Mouse (Mus musculus) T-helper 2 cell (primary cell): ENCODE measurements around the gene Yars.

Experiments used
- in situ Hi-C: fragments of 300-600 bp; cut with MboI, MseI; formaldehyde crosslinking; loops from one replicate; pipeline ENCODE4 v1.15.1; 2025; ENCODE audit warnings: high pct_unique_total_duplicates

Gene Yars

DNA sequence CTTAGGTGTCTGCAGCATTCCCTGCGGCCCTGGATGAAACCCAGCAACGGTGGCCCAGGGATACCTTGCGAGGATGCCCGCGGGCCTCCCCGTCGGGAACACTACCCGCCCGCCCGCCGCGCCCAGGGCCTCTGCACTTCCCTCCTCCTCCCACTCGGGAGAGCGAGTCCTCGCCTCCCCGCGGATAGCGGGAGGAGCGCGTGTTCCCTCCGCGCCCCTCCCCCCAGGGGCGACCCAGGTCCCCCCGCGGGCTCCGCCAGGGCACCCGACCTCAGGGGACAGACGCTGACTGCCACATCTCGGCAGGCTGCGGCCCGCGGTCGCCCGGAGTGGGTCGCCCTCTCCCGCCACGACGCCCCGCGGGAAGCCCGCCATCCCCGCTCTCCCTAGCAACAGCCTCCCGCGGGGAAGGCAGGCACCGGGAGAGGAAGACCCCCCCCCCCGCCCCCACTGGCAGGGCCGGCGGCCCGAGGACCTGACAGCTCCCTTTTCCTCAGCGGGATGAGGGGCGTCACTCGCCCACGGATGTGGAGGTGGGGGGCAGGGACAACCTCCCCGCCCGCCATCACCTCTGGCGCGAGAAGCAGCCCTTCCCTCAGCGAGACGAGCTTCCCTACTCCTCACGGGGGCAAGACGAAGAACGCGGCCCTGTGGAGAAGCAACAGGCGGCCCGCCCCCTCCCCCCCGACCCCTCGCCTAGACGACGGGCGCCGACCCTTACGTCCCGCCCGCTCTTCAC is 588 bp upstream of the Yars start:
- in situ Hi-C loops: no loop called here

DNA sequence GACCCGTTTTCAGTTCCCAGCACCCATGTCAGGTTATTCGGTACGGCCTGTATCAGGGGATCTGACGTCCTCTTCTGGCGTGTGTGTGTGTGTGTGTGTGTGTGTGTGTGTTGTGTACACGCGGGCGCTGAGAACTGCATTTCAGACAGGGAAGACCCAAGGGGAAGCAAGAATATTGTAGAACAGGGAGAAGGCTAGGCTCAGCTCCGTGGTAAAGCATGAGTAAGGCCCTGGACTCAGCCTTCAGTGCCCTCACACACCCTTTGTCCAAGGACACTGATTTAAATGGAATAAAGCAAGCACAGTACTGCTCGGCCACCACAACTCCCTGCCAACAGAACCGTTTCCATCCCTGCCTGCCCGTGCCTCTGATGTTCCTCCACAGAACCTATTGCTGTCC is 978 bp downstream of the Yars start:
- in situ Hi-C loops: loop anchor here (10.0 kb wide), 1 partner anchor 404 kb away; no protein-coding TSS in a partner anchor

GRCm38 (mm10) chr4:129191691-129192090 is 2.1 kb downstream of the Yars start:
- in situ Hi-C loops: loop anchor here (10.0 kb wide), 1 partner anchor 403 kb away; no protein-coding TSS in a partner anchor

DNA sequence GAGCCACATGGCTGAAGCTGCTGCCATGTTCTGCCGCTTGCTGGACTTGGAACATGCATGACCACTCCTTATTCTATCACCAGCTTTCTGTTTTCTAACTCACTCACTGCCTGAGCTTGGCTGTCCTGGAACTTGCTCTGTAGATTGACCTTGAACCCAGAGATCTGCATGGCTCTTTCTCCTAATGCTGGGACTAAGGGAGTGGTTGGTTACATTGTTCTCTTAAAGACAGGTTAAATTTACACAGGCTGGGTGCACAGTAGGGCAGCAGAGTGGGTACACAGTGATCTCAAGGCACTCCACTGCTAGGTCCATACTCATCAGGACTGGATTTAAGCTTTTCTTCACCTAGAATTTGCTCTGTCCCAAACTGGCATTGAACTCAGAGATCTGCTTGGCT is 4.7 kb downstream of the Yars start:
- in situ Hi-C loops: loop anchor here (10.0 kb wide), 1 partner anchor 401 kb away; no protein-coding TSS in a partner anchor

DNA sequence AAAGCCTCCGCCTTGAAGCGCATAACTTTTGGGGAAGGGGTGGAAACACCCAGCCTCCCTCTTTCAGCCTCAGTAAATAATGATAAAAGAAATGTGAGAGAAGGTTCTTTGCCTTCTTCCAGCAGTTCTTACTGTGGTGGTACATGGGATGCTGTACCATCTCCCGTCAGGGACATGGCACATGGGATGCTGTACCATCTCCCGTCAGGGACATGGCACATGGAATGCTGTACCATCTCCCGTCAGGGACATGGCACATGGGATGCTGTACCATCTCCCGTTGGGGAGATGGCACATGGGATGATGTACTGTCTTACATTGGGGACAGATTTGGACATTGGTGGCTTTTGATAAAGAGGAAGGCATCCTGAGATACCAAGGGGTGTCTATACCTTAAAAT is 8.0 kb downstream of the Yars start:
- in situ Hi-C loops: loop anchor here (10.0 kb wide), 1 partner anchor 397 kb away; no protein-coding TSS in a partner anchor

GRCm38 (mm10) chr4:129204655-129205054 is 15.1 kb downstream of the Yars start:
- in situ Hi-C loops: no loop called here

- in situ Hi-C loops: no loop called here
These were observed 17.2 kb downstream of the Yars start for GRCm38 (mm10) chr4:129206792-129207191.

DNA sequence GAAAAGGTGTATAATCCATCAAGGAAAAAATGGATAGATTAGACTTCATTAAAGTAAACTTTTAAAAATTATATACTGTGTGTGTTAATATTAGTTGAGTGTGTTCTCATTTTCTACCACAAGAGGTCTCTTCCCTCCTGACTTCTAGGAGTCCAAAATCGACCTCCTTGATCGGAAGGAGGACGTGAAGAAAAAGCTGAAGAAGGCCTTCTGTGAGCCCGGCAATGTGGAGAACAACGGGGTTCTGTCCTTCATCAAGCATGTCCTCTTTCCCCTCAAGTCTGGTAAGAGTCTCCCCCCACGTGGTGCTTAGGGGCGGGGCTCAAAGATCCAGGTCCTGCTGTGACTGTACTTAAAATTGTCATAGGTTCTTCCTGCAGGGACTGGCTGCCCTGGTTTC is 19.9 kb downstream of the Yars start:
- in situ Hi-C loops: no loop called here

DNA sequence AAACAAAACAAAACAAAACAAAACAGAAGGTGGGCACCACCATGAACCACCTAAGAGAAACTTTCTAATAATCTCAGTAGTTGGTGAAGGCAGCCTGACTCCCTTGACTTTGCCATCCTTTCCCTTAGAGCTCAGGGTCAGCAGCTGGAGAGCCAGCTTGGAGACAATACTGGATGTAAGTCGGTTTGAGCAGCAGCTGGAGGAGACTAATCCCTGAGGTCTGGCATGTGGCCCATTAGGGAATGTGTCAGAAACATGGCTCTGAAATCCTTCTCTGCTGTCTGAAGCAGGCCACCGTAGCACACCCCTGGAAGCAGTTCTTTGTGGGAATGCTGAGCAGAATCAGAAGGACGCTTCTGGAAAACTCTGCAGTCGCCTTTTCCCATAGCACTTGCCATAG is 21.9 kb downstream of the Yars start:
- in situ Hi-C loops: loop anchor here (5.0 kb wide), 1 partner anchor 66 kb away; no protein-coding TSS in a partner anchor

GRCm38 (mm10) chr4:129212486-129212885 is 22.9 kb downstream of the Yars start:
- in situ Hi-C loops: loop anchor here (5.0 kb wide), 1 partner anchor 65 kb away; no protein-coding TSS in a partner anchor

DNA sequence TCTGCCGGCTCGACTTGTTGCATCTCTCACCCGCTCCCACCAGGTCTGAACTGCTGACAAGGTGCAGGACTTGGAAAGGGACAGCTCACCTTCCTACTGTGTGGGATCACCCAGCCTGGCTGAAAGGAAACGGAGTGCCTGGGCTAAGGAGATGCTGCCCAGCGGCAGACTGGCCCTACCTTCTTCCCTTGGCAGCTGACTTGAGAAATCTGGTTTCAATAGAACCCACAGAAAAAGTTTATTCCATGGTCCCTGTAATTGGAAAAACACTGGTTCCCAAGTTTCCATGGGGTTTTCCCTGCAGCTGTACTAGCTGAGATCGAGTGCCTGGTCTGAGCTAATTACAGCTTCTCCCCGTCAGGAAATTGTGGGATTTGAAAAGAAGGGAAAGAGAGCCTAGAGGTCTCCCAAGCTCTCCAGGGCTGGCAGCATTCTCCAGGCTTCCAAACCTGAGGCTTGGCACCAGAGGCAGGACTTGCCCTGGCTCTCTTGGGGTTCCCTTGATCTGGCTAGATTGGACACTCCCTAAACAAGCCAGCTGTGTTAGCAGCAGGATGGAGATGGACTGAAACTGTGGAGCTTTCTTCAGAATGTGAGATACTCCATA is 29.1 kb downstream of the Yars start:
- in situ Hi-C loops: no loop called here

- in situ Hi-C loops: no loop called here
These were observed 29.6 kb downstream of the Yars start for GRCm38 (mm10) chr4:129219198-129219597.

DNA sequence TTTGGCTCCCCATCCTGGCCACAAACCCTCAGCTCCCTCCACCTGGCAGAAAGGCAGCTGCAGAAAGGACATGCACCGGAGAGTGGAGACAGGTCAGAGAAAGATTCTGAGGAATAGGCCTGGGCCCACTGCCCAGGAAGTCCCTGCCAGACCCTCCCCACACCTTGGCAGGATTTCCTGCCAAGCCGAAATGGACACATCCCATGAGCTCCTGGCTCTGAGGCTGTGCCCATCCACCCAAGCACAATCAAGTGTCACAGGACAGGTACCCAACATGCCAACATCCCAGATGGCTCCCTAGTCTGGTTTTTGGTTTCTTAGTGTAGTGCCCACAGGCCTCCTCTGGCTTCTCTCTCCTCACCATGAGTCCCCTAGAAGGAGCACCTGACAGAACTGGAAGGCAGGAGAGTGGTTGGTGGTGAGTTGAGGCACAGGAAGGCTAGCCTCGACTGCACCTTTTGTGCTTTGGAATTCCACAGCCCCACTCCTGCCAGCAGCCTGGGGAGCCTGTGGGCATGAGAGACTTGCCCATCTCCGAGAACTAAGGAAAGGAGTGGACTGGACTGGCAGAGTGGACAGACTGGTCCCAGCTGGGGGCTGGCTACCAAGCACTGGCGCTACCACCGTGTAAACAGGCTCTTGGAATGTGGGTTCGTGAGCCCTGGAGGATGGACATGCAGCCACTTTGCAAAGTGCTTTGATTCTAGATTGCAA is 31.0 kb downstream of the Yars start:
- in situ Hi-C loops: loop anchor here (10.0 kb wide), 1 partner anchor 1164 kb away; no protein-coding TSS in a partner anchor

GRCm38 (mm10) chr4:129221097-129222010 is 31.8 kb downstream of the Yars start:
- in situ Hi-C loops: loop anchor here (10.0 kb wide), 1 partner anchor 1163 kb away; no protein-coding TSS in a partner anchor

DNA sequence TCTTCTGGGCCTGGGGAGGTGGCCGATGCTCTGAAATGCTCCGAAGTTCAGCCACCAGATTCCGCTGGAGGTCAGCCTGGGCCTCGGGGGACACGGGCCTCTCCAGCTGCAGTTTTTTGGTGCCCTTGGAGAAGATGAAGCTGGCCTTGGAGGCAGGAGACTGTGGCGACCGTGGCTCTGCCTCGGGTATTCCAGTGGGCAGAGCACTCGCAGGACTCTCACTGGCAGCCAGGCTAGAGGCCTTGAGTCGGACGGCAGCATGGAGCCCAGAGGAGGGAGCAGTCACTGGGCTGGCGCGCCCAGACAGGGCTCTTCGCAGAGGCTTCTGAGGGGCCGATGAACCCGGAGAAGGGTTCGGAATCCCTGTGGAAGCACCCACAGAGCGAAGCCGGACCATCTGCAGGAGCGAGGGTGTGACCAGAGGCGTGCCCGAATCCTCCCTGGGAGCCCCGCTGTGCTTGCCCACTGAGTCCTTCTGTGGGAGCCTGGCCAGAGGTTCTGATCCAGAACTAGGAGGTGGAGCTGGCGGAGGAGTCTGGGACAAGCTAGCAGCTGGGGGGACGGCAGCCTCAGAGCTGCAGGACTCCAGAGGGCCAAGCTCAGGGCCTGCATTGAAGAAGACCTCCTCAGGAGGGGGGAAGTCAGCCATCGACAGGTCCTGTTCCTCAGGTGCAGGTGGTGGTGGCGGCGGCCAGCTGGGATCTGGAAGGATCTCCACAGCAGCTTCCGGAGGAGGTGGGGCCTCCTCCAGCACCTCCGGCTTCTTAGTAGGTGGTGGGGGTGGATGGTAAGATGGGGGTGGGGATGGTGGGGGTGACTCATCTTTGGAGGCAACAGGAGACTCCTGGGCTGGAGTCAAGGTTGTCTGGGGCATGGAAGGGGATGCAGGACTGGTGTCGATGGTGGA is 32.7 kb downstream of the Yars start:
- in situ Hi-C loops: loop anchor here (10.0 kb wide), 1 partner anchor 1163 kb away; no protein-coding TSS in a partner anchor

GRCm38 (mm10) chr4:129223421-129224281 is 34.1 kb downstream of the Yars start:
- in situ Hi-C loops: loop anchor here (10.0 kb wide), 1 partner anchor 1161 kb away; no protein-coding TSS in a partner anchor

DNA sequence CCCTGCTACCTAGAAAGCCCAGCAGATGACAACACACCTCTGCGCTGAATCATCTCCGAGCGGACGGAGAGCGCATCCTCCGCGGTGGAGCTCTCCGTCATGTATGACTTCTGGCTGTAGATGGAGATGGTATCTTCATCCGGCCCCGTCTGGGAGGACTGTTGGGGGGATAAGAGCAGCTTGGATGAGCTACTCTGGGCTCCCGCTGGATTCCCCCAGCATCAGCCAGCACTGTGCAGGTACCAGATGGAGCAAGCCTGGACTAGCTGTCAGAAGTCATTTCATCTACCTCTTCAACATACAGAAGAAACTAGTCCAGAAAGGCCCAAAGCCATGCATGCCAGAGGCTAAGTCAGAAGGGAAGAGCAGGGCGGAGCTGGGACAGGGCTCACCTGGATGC is 35.8 kb downstream of the Yars start:
- in situ Hi-C loops: loop anchor here (10.0 kb wide), 1 partner anchor 1159 kb away; no protein-coding TSS in a partner anchor

GRCm38 (mm10) chr4:129226441-129226963 is 36.9 kb downstream of the Yars start:
- in situ Hi-C loops: loop anchor here (10.0 kb wide), 1 partner anchor 1158 kb away; no protein-coding TSS in a partner anchor
